Mouse (Mus musculus) embryonic fibroblast, embryonic 13.5 days (primary cell): ENCODE measurements around the gene Hunk.

Experiments
- CTCF ChIP-seq: IDR thresholded peaks from 2 replicates; pipeline ENCODE4 v1.5.1; 2011; ENCODE audit warnings: mild to moderate bottlenecking, control low read depth, low read length, moderate library complexity, borderline replicate concordance; ENCODE audit not compliant: insufficient read depth
- POLR2A ChIP-seq: IDR thresholded peaks from 2 replicates; pipeline ENCODE4 v1.6.1; 2011; ENCODE audit warnings: low read depth, mild to moderate bottlenecking, control low read depth, low read length, moderate library complexity

DNA sequence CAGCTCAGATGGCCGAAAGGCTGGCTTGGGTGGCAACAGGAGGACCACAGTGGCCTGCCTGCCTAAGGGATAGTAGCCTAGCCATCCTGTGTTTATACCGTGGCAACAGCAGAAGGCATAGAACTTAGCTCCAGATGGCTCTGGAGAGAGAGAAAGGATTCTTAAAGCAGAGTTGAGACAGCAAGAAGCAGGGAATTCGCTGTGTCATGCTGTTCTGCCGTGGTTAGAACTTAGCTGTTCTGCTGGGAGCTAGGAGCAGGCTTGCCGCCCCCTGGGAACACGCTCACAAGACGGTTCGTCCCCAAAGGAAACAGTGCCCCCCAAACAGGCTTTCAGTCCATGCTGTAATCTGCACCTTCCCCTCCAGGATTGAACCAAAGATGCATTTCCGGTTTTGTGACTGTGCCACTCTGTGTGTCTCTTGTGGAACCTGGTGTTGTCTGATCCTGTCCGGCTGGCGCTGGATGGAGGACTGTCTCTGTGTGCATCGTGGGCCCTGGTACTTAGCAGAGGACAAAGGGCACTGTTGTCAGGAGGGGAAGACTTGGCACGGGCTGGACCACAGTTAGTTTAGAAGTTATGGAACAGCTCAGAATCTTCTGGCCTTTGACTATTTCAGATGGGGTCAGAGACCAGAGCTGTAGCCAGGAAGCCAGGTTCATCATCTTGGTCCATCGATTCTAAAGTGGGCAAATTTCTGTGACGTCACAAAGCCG, 112.1 kb downstream of the Hunk start:
- no peak for TF ChIP-seq CTCF
- no peak for TF ChIP-seq POLR2A
